Mouse (Mus musculus) heart, embryonic 16.5 days (tissue): ENCODE measurements around the gene Unk. TPM values are rescaled to one million over a fixed set of nuclear protein-coding genes. Genes with fewer than 3 reads are reported as not detected.
A peak's percentile ranks its signal among the peaks of the same experiment; 100 is the strongest.

ENCODE experiments used
- ATAC-seq: fragments of 200-750 bp; cut with Nextera tagmentation; replicated peaks from 2 replicates; pipeline ENCODE4 v1.8.0; 2017; ENCODE audit warnings: moderate number of reproducible peaks; ENCODE audit not compliant: insufficient read depth, low FRiP score; ENCODE audit errors: extremely low read depth
- H3K27ac ChIP-seq: fragments of 300-500 bp; sonication (generic); 2 replicates; pipeline ENCODE4 v1.5.1; 2014; ENCODE audit warnings: mild to moderate bottlenecking, low read length, control low read depth, moderate library complexity
- H3K27me3 ChIP-seq: fragments of 300-500 bp; sonication (generic); 2 replicates; pipeline ENCODE4 v1.6.1; 2014; ENCODE audit warnings: low read length, mixed read lengths; ENCODE audit not compliant: control insufficient read depth, insufficient read depth
- H3K36me3 ChIP-seq: fragments of 300-500 bp; sonication (generic); 2 replicates; pipeline ENCODE4 v1.6.1; 2014; ENCODE audit not compliant: control insufficient read depth, insufficient read depth
- H3K4me1 ChIP-seq: fragments of 300-500 bp; sonication (generic); 2 replicates; pipeline ENCODE4 v1.6.1; 2014; ENCODE audit warnings: low read length, mixed read lengths; ENCODE audit not compliant: control insufficient read depth, insufficient read depth
- H3K4me2 ChIP-seq: fragments of 300-500 bp; sonication (generic); 2 replicates; pipeline ENCODE4 v1.6.1; 2014; ENCODE audit warnings: low read depth, mild to moderate bottlenecking, control low read depth, low read length
- H3K4me3 ChIP-seq: fragments of 300-500 bp; sonication (generic); 2 replicates; pipeline ENCODE4 v1.5.1; 2014; ENCODE audit warnings: mild to moderate bottlenecking, control low read depth, low read length
- H3K9ac ChIP-seq: fragments of 300-500 bp; sonication (generic); 2 replicates; pipeline ENCODE4 v1.6.1; 2014; ENCODE audit warnings: low read length, control low read depth
- H3K9me3 ChIP-seq: fragments of 300-500 bp; sonication (generic); replicated peaks from 2 replicates; pipeline ENCODE4 v1.6.1; 2016; ENCODE audit warnings: low read length; ENCODE audit not compliant: control insufficient read depth
- WGBS: fragments of 180-500 bp; shearing (Covaris S2); extraction: QIAGEN DNeasy Blood & Tissue Kit; methylation state at CpG from one replicate; pipeline ENCODE4 v1.1.7; 2014; 5-methylcytosine and 5-hydroxymethylcytosine counted together
- polyA plus RNA-seq: library from polyadenylated mRNA; unstranded; fragments of >200 nt; fragmentation: Nextera tagmentation; extraction: Ambion mirVana; gene quantifications from 2 replicates; pipeline ENCODE4 v1.2.1, GENCODE M21; 2015

The Unk gene
- polyA plus RNA-seq, 1 experiment from 2014 or later = 23.2 TPM

- Histone ChIP-seq H3K9me3 (no peaks in the 10 kb centered on the region), H3K36me3 (peaks cover 9% of the 10 kb centered on the region), H3K4me2 (peak overlapping the region; percentile 70; the same call in 1 of the 2 replicates), H3K4me1 (peaks cover 11% of the 10 kb centered on the region), H3K27me3 (no peaks in the 10 kb centered on the region), H3K27ac (peak overlapping the region; percentile 100), H3K4me3 (peak overlapping the region; percentile 96), H3K9ac (peak overlapping the region; percentile 99)
- under 1% methylated on average over 37 of the region's 37 CpGs for WGBS
- ATAC-seq = peak; percentile 92
Measured at GRCm38 (mm10) chr11:116024356-116024808, 5.7 kb upstream of the Unk start.

DNA sequence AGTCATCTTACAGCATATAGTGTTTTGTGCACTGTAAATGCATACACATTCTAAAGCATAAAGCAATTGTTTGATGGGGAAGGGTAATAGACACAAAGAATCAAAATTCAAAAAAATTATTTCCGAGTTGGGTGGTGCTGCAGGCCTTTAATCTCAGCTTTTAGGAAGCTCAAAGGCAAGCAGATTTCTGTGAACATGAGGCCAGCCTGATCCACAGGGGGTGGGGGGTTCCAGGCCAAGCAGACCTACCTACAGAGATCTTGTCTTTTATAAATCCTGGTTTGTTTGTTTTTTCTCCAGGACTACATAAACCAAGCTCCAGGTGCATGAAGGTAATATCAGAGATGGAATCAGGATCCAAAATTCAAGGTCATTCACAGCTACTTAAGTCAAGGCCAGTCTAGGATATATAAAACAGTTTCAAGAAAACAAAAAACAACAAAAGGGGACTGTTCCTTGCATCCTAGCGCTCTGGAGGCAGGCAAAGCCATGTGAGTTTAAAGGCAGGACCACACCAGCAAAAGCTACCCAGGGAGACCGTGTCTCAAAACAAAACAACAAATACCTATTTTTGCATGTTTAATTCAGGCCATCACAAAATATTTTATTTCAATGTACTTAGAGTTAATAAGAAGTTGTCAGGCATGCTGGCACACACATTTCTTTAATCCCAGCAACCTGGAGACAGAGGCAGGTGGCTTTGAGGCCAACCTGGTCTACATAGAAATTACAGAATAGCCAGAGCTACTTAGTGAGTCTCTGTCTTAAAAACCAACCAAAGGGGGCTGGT, 4.9 kb upstream of the Unk start:
- 88% methylated on average over 3 of the region's 3 CpGs for WGBS
- no peaks in the 10 kb centered on the region for H3K9me3 ChIP-seq
- H3K36me3 ChIP-seq = peaks cover 9% of the 10 kb centered on the region
- H3K9ac ChIP-seq = no peak overlapping the region
- no peaks in the 10 kb centered on the region for H3K27me3 ChIP-seq
- H3K27ac ChIP-seq = peak overlapping the region; percentile 5; the same call in 1 of the 2 replicates
- H3K4me1 ChIP-seq = peaks cover 11% of the 10 kb centered on the region
- ATAC-seq = no peak
- no peak overlapping the region for H3K4me2 ChIP-seq
- H3K4me3 ChIP-seq = no peak overlapping the region

GRCm38 (mm10) chr11:116027756-116028155, 2.4 kb upstream of the Unk start, which contains the start of gene H3f3b:
Gene H3f3b (minus strand): TSS chr11:116027962.
- Histone ChIP-seq H3K27ac (no peak within 1 kb of the TSS), H3K36me3 (no peaks in the 10 kb centered on the region), H3K27me3 (no peaks in the 10 kb centered on the region), H3K9ac (peak within 1 kb of the TSS; percentile 26; the same call in 1 of the 2 replicates), H3K4me3 (no peak within 1 kb of the TSS), H3K9me3 (no peaks in the 10 kb centered on the region), H3K4me1 (peaks cover 13% of the 10 kb centered on the region), H3K4me2 (no peak within 1 kb of the TSS)
- ATAC-seq = no peak
- 69% methylated on average over 4 of the region's 4 CpGs for whole genome bisulfite sequencing

DNA sequence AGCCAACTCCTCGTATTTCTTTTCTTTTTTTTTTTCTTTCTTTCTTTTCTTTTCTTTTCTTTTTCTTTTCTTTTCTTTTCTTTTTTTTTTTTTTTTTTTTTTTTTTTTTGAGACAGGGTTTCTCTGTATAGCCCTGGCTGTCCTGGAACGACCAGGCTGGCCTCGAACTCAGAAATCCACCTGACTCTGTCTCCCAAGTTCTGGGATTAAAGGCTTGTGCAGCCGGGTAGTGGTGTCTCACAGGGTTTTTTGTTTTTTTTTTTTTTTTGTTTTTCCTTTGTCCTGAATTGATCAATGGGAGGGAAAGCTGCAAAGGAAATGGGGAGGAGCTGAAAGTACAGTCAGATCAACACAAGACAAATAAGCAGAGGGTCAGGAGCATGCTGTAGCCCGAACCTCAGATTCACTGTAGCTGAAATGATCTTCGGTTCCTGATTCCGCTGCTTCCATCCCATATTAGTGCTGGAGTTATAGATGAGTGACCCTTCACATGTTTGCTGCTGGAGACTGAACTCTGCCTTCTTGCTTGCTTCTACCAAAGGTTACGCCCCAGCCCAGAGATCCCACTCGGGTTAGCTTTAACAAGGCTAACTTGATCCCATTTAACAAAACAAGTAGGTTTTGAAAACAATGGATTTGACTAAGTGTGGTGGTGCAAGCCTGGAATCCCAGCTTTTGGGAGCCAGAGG, 1.8 kb upstream of the Unk start:
- Histone ChIP-seq H3K9me3 (no peaks in the 10 kb centered on the region), H3K36me3 (no peaks in the 10 kb centered on the region), H3K4me1 (peaks cover 15% of the 10 kb centered on the region), H3K27me3 (no peaks in the 10 kb centered on the region), H3K4me2 (no peak overlapping the region), H3K4me3 (no peak overlapping the region), H3K9ac (no peak overlapping the region), H3K27ac (no peak overlapping the region)
- no peak for ATAC-seq
- 77% methylated on average over 9 of the region's 9 CpGs for WGBS

DNA sequence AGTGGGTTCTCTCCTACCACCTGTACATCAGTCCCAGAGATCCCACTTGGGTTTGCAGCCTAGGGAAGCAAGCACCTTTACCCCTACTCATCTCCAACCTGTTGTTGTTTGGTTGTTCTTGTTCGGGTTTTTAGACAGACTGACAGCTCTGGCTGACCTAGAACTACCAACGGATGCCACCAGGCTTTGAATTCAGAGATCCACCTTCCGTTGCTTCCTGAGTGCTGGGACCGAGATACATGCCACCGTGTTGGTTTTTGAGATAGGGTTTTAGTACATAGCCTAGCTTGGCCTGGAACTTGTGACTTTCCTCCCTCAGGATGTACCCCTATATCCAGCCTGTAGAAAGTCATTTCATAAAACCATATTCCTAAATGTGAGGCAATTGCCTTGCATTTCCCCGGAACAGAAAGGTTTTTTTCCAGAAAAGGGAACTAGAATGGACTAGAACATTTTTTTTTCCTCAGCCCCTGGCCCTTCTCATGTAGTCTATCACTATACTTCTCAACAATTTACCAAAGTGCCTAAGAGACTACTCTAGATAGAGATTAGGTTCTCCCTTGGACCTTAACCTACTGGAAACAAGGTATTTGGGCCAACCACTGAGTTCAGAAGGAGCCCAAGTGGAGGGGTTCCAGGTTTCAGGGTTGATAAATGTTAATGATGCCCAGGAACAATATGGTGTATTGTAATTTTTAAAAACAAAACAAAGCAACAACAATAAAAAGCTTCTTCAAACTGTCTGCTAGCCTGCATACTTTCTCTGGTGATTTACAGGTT, 846 bp upstream of the Unk start:
- Histone ChIP-seq H3K36me3 (no peaks in the 10 kb centered on the region), H3K27me3 (no peaks in the 10 kb centered on the region), H3K9me3 (no peaks in the 10 kb centered on the region), H3K4me1 (peaks cover 15% of the 10 kb centered on the region), H3K27ac (peak overlapping the region; percentile 59), H3K4me3 (peak overlapping the region; percentile 83), H3K4me2 (peak overlapping the region; percentile 85), H3K9ac (peak overlapping the region; percentile 74)
- no peak for ATAC-seq
- WGBS = 75% methylated on average over 6 of the region's 6 CpGs

GRCm38 (mm10) chr11:116030898-116031845, 1.1 kb downstream of the Unk start:
- Histone ChIP-seq H3K27me3 (no peaks in the 10 kb centered on the region), H3K4me2 (peak overlapping the region; percentile 85), H3K9ac (peak overlapping the region; percentile 97), H3K4me3 (peak overlapping the region; percentile 83), H3K4me1 (peaks cover 15% of the 10 kb centered on the region), H3K27ac (peak overlapping the region; percentile 100), H3K9me3 (no peaks in the 10 kb centered on the region), H3K36me3 (no peaks in the 10 kb centered on the region; the same call in 1 of the 2 replicates)
- 24% methylated on average over 14 of the region's 14 CpGs for WGBS
- 0 out of 2 replicates have a peak, but pooled peaks have one; percentile 1 for ATAC-seq

- 92% methylated on average over 6 of the region's 6 CpGs for WGBS
Measured at GRCm38 (mm10) chr11:116034584-116034983, 4.5 kb downstream of the Unk start.

GRCm38 (mm10) chr11:116036671-116037070, 6.5 kb downstream of the Unk start:
- 87% methylated on average over 3 of the region's 3 CpGs for WGBS
- H3K4me2 ChIP-seq = no peak overlapping the region
- peaks cover under 1% of the 10 kb centered on the region; the same call in 1 of the 2 replicates for H3K9me3 ChIP-seq
- no peak overlapping the region for H3K27ac ChIP-seq
- H3K27me3 ChIP-seq = no peaks in the 10 kb centered on the region
- no peak overlapping the region for H3K9ac ChIP-seq
- no peak overlapping the region for H3K4me3 ChIP-seq
- H3K36me3 ChIP-seq = peaks cover 8% of the 10 kb centered on the region
- H3K4me1 ChIP-seq = peaks cover 10% of the 10 kb centered on the region
- ATAC-seq = no peak

More at GRCm38 (mm10) chr11:116034584-116034983, 4.5 kb downstream of the Unk start:
- no peak for ATAC-seq
- H3K4me3 ChIP-seq = no peak overlapping the region
- H3K27me3 ChIP-seq = no peaks in the 10 kb centered on the region
- H3K27ac ChIP-seq = no peak overlapping the region
- no peak overlapping the region for H3K9ac ChIP-seq
- H3K4me1 ChIP-seq = peaks cover 15% of the 10 kb centered on the region
- H3K36me3 ChIP-seq = peaks cover 2% of the 10 kb centered on the region; the same call in 1 of the 2 replicates
- H3K4me2 ChIP-seq = no peak overlapping the region
- H3K9me3 ChIP-seq = no peaks in the 10 kb centered on the region
